Mouse (Mus musculus) myocyte (in vitro differentiated cells): ENCODE data around the gene Sinhcaf. TPM values are rescaled to one million over a fixed set of nuclear protein-coding genes. Genes with fewer than 3 reads are reported as not detected.

Experiments
- H3K27me3 ChIP-seq: one replicate; pipeline ENCODE4 v1.6.1; 2011; ENCODE audit not compliant: control insufficient read depth, insufficient read depth, insufficient read length
- H3K36me3 ChIP-seq: one replicate; pipeline ENCODE4 v1.6.1; 2011; ENCODE audit not compliant: control insufficient read depth, insufficient read depth
- H3K4me2 ChIP-seq: one replicate; pipeline ENCODE4 v1.6.1; 2011; ENCODE audit warnings: low read depth, control low read depth
- H3K4me3 ChIP-seq: one replicate; pipeline ENCODE4 v1.5.1; 2011; ENCODE audit warnings: mild to moderate bottlenecking, control low read depth, moderate library complexity
- H3K79me2 ChIP-seq: one replicate; pipeline ENCODE4 v1.6.1; 2011; ENCODE audit not compliant: control insufficient read depth, insufficient read depth
- H3ac ChIP-seq: one replicate; pipeline ENCODE4 v1.6.1; 2011; ENCODE audit not compliant: control insufficient read depth, insufficient read length
- CEBPB ChIP-seq: IDR thresholded peaks from 2 replicates; pipeline ENCODE4 v1.6.1; 2011; ENCODE audit warnings: mild to moderate bottlenecking, moderate library complexity; ENCODE audit not compliant: poor library complexity, insufficient read depth, severe bottlenecking
- E2F4 ChIP-seq: IDR thresholded peaks from one replicate; pipeline ENCODE4 v1.6.1; 2011; ENCODE audit warnings: mild to moderate bottlenecking, control low read depth, moderate library complexity; ENCODE audit not compliant: insufficient read depth
- MAX ChIP-seq: IDR thresholded peaks from one replicate; pipeline ENCODE4 v1.6.1; 2011; ENCODE audit warnings: low read depth, mild to moderate bottlenecking, control low read depth
- MYOD1 ChIP-seq, 3 experiments: IDR thresholded peaks; one replicate each; pipeline ENCODE4 v1.6.1; 2011; ENCODE audit warnings: control low read depth in 2 of 3, low read depth in 2 of 3, mild to moderate bottlenecking in 2 of 3, moderate library complexity in 1 of 3; ENCODE audit not compliant: insufficient read length in 2 of 3, control insufficient read depth in 1 of 3
- MYOG ChIP-seq, 3 experiments: IDR thresholded peaks; one replicate each; pipeline ENCODE4 v1.6.1; 2011; ENCODE audit warnings: control low read depth in 2 of 3, low read depth in 2 of 3, mild to moderate bottlenecking in 2 of 3; ENCODE audit not compliant: insufficient read length in 2 of 3, control insufficient read depth in 1 of 3, insufficient read depth in 1 of 3
- POLR2A ChIP-seq: IDR thresholded peaks from one replicate; pipeline ENCODE4 v1.6.1; 2011; ENCODE audit warnings: low read depth, mild to moderate bottlenecking, control low read depth, moderate library complexity; ENCODE audit not compliant: insufficient read length
- POLR2AphosphoS2 ChIP-seq: IDR thresholded peaks from one replicate; pipeline ENCODE4 v1.6.1; 2011; ENCODE audit warnings: low read depth, control low read depth; ENCODE audit not compliant: insufficient read length
- REST ChIP-seq: IDR thresholded peaks from one replicate; pipeline ENCODE4 v1.6.1; 2011; ENCODE audit warnings: mild to moderate bottlenecking, control low read depth, moderate library complexity; ENCODE audit not compliant: insufficient read depth, insufficient read length
- SRF ChIP-seq: IDR thresholded peaks from one replicate; pipeline ENCODE4 v1.6.1; 2011; ENCODE audit warnings: low read depth; ENCODE audit not compliant: control insufficient read depth, insufficient read length
- TCF12 ChIP-seq: IDR thresholded peaks from one replicate; pipeline ENCODE4 v1.6.1; 2011; ENCODE audit warnings: mild to moderate bottlenecking, control low read depth; ENCODE audit not compliant: poor library complexity, insufficient read depth, severe bottlenecking
- TCF3 ChIP-seq: IDR thresholded peaks from one replicate; pipeline ENCODE4 v1.6.1; 2011; ENCODE audit warnings: low read depth, control low read depth; ENCODE audit not compliant: insufficient read length
- USF1 ChIP-seq: IDR thresholded peaks from one replicate; pipeline ENCODE4 v1.6.1; 2011; ENCODE audit warnings: low read depth, mild to moderate bottlenecking, control low read depth, moderate library complexity
- polyA plus RNA-seq: library from polyadenylated mRNA; unstranded; fragments of >200 nt; fragmentation: generic; extraction: Trizol; gene quantifications from one replicate; pipeline ENCODE4 v1.2.1, GENCODE M21; 2012; ENCODE audit warnings: missing spikeins

Sinhcaf gene
- polyA plus RNA-seq, 1 experiment = 8.5 TPM

DNA sequence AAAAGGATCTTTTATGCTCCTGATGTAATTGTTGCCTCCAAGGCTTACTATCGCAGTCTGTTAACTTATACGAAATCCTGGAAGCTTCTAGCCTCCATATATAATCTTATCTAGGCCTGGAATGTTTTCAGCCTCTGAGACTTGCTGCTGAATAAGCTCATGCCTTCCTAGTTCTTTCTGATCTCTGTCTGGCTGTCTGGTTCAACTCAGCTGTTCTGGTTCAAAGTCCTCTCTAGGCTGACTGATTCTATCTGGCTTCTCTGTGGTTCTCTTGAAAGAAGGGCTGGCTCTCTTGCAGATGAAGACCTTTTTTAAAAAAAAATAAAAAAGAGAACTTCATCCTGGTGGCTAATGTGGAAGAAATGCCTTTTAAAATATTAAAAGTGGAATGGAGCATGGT lies 26.6 kb upstream of the Sinhcaf start:
- Histone ChIP-seq H3K36me3 (no peaks in the 10 kb centered on the region), H3ac (no peak overlapping the region), H3K79me2 (no peaks in the 10 kb centered on the region), H3K27me3 (no peaks in the 10 kb centered on the region), H3K4me2 (no peak overlapping the region), H3K4me3 (no peak overlapping the region)
- TF ChIP-seq MYOD1 (IDR thresholded peaks at IDR 0.05; ENCODE audit: control insufficient read depth in 1 of 3, insufficient read length in 2 of 3, low read depth in 2 of 3) = no peak
- TF ChIP-seq SRF = no peak
- TF ChIP-seq USF1 = no peak
- no peak for TF ChIP-seq MYOG (IDR thresholded peaks at IDR 0.05; ENCODE audit: control insufficient read depth in 1 of 3, insufficient read depth in 1 of 3, insufficient read length in 2 of 3, low read depth in 2 of 3)
- no peak for TF ChIP-seq TCF12
- TF ChIP-seq E2F4 = no peak
- no peak for TF ChIP-seq REST
- no peak for TF ChIP-seq CEBPB
- no peak for TF ChIP-seq TCF3

DNA sequence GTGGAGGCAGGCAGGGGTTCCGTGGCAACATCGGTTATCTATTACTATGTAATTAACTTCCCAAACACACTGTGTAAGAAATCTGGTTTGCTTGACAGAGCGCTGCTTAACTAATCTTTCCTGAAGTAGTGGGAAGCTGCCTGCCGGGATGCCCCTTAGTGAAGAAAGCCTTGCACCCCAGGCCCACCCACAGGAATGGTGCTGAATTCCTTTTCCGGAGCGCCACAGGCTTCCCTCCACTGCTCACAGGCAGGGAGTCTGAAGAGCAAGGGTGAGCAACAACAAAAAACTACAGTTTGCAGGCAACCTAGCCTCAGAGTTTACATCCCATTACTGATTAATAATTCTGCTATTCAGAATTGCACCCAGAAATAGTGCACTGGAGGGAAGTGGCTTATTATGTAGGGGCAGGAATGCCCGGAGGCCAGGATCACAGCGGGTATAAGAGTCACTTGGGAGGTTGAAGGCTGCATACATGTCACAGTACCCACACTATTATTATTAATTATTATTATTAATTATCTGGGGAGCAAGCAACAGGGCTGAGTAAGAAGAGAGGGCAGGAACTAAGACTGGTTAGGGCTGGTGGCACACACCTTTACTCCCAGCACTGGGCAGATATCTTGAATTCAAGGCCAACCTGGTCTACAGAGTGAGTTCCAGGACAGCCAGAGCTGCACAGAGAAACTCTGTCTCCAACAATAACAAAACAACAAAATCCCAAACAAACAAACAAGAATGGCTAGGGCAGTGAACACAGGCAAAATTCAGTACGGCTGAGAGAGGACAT lies 26.0 kb upstream of the Sinhcaf start:
- no peak overlapping the region for H3K4me2 ChIP-seq
- H3K79me2 ChIP-seq = no peaks in the 10 kb centered on the region
- H3K36me3 ChIP-seq = no peaks in the 10 kb centered on the region
- H3K27me3 ChIP-seq = no peaks in the 10 kb centered on the region
- no peak overlapping the region for H3ac ChIP-seq
- TF ChIP-seq USF1 (no peak), E2F4 (no peak), TCF12 (no peak), REST (no peak), POLR2A (no peak), TCF3 (no peak), SRF (no peak), MAX (no peak), POLR2AphosphoS2 (no peak), MYOD1 (IDR thresholded peaks at IDR 0.05; ENCODE audit: control insufficient read depth in 1 of 3, insufficient read length in 2 of 3, low read depth in 2 of 3) (no peak), MYOG (IDR thresholded peaks at IDR 0.05; ENCODE audit: control insufficient read depth in 1 of 3, insufficient read depth in 1 of 3, insufficient read length in 2 of 3, low read depth in 2 of 3) (no peak), CEBPB (no peak)
- no peak overlapping the region for H3K4me3 ChIP-seq

DNA sequence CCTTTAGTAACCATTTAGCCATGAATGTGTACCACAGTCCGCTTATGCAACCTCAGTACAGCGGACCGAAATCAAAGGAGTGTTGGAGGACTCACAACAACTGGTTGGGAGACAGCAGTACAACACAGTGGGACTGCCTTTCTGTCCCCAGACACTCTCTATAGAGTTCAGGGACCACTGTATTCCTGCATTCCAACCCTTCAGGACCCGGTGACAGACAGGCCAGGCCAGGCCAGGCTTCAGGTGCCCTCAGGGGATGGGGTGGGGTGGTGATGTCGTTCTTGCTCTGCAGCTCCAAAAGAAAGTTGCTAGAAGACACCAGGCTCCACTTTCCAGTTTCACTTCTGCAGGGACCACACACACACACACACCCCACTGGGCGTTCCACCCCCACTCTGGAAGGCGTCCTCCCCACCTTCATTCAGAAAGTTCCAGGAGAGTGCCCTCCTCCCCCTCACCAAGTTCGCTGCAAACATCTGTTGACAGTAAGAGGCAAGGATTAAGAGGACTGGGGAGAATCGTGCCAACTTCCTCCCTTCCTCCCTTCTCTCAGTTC lies 25.2 kb upstream of the Sinhcaf start:
- Histone ChIP-seq H3K27me3 (no peaks in the 10 kb centered on the region), H3ac (no peak overlapping the region), H3K36me3 (no peaks in the 10 kb centered on the region), H3K79me2 (no peaks in the 10 kb centered on the region), H3K4me3 (no peak overlapping the region), H3K4me2 (peak overlapping the region; percentile 24)
- TF ChIP-seq TCF12 = no peak
- TF ChIP-seq TCF3 = no peak
- no peak for TF ChIP-seq MAX
- TF ChIP-seq E2F4 = no peak
- no peak for TF ChIP-seq MYOG (IDR thresholded peaks at IDR 0.05; ENCODE audit: control insufficient read depth in 1 of 3, insufficient read depth in 1 of 3, insufficient read length in 2 of 3, low read depth in 2 of 3)
- no peak for TF ChIP-seq REST
- TF ChIP-seq USF1 = no peak
- no peak for TF ChIP-seq POLR2A
- no peak for TF ChIP-seq MYOD1 (IDR thresholded peaks at IDR 0.05; ENCODE audit: control insufficient read depth in 1 of 3, insufficient read length in 2 of 3, low read depth in 2 of 3)

DNA sequence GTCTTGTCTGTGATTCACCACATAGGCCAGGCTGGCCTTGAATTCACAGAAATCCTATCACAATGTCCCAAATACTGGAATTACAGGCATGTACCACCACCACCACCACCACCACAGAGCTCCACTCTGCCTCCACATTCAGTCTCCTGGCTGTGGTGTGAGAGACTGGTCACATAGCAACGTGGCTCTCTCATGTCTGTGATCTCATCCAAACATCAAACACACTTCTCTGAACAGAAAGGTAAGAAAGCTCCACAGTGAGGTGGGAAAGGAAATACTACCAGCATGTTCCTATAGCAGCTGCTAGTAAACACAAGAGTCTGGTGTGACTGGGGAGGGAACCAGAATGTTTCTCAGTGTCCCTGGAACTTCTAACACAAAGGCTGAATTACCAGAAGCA lies 15.0 kb upstream of the Sinhcaf start:
- no peaks in the 10 kb centered on the region for H3K27me3 ChIP-seq
- no peak overlapping the region for H3ac ChIP-seq
- no peak for TF ChIP-seq SRF
- TF ChIP-seq TCF12 = no peak
- no peak for TF ChIP-seq MAX
- H3K79me2 ChIP-seq = no peaks in the 10 kb centered on the region
- H3K4me2 ChIP-seq = no peak overlapping the region
- H3K36me3 ChIP-seq = no peaks in the 10 kb centered on the region
- H3K4me3 ChIP-seq = no peak overlapping the region

DNA sequence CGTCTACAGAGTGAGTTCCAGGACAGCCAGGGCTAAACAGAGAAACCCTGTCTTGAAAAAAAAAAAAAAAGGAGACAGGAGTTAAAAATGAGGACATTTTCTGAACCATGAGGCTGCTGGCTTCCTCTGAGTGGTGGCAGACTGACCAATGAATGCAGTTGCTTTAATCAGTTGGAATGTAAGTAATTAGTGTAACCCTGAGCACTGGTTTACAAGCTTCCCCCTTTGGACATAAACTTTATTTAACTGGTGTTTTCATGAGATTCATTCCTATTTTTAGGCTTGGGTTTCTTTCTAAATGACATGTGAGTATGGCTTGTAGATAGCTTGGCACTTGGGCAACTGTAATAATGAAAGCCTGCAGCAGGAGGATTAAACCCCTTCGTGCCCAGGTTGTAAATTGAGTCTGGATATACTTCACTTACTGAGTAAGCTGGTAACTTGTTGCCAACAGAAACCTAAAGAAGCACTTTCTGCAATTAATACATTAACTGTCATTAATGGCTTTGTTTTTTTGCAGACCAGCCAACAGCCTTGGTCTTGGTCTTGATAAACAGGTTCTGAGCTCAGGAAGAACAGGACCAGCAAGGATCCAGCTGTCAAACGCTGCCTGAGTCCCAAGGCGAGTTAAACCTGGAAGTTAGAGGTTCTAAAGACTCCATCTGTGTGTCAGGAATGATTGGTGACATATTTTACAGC lies 13.4 kb upstream of the Sinhcaf start:
- Histone ChIP-seq H3K36me3 (no peaks in the 10 kb centered on the region), H3K4me3 (no peak overlapping the region), H3K4me2 (no peak overlapping the region), H3K79me2 (no peaks in the 10 kb centered on the region), H3ac (no peak overlapping the region), H3K27me3 (no peaks in the 10 kb centered on the region)
- TF ChIP-seq CEBPB = no peak
- no peak for TF ChIP-seq MYOD1 (IDR thresholded peaks at IDR 0.05; ENCODE audit: control insufficient read depth in 1 of 3, insufficient read length in 2 of 3, low read depth in 2 of 3)
- TF ChIP-seq TCF12 = no peak
- no peak for TF ChIP-seq TCF3
- no peak for TF ChIP-seq REST
- TF ChIP-seq POLR2A = no peak
- TF ChIP-seq MYOG (IDR thresholded peaks at IDR 0.05; ENCODE audit: control insufficient read depth in 1 of 3, insufficient read depth in 1 of 3, insufficient read length in 2 of 3, low read depth in 2 of 3) = no peak
- TF ChIP-seq E2F4 = no peak
- TF ChIP-seq POLR2AphosphoS2 = no peak
- TF ChIP-seq MAX = no peak
- TF ChIP-seq SRF = no peak
- TF ChIP-seq USF1 = no peak
